Mouse (Mus musculus): ENCODE measurements around the gene Mri1. TPM values are rescaled to one million over a fixed set of nuclear protein-coding genes. Genes with fewer than 3 reads are reported as not detected.

Gene Mri1
- 17.2 TPM for polyA plus RNA-seq (2017; shearing (Covaris generic))

DNA sequence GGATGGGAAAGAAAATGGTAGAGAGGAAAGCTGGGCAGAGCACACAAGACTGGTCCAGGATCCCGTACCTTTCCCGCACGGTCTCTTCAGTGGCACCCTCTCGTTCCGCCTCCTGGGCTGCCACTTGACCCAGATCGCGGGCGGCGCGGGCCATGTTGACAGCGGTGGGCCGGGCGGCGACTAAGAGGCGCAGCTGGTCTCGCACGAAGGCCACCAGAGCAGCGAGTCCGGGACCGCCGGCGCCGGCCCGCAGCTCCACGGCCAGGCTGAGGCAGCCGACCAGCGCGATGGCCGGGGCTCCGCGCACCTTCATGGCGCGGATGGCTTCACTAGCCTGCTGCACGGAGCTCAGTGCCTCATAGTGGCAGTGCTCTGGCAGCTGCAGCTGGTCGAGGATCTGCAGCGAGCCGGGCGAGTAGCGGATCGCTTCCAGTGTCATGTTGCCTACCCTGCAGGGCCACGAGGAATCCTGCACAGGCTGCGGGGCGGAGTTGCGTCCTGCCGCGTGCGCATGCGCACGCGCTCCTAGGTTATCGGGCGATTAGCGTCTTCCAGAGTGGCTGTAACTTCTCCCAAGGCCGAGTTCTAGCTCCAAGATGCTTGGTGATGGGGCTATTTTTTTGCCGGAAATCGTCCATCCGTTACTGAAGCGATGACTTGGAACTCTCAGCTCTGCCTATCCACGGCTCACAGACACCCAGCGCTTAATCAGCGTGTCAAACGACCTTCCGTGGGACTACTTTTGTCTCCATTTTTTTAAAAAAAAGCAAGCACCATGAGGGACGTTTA lies at the start of gene Mri1:
Gene Mri1, minus strand, starts transcription at position 505 of the 789 bp plus-strand sequence.

DNA sequence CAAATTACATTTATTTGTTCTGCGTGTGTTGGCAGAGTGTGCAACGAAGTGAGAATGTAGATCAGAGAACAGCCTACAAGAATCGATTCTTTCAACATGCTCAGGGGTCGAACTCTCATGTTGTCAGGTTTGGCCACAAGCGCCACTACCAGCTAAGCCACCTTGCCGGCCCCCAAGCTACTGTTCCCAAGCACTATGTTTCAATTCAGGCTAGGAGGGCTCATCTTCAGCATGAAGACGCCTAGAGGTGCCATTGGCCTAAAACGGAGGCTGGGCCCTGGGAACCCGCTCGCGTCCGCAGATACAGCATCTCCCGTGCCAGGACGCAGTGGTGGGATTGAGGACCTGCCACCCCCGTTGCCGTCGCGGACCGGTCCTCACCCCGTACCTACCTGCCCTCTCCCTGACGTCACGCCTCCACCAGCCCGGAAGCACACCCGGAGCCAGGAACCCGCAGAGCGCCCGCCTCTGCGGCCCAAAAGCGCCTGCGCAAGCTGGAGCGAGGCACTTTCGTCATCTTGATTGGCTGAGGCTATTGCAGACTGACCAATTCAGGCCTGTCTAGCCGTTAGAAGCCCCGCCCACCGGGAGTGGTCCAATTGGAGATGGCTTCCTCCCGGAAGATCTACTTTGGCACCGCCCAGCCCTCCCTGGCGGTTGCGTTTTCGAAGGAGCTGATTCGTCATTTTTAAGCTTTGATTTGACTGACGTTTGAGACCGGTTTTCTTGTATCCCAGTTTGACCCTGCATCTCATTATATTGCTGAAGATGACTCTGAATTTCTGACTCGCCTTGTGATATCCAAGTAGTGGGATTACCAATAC lies 13.0 kb upstream of the Mri1 start, which contains the start of gene Ccdc130:
Gene Ccdc130, minus strand, starts transcription at position 431 of the 824 bp plus-strand sequence.

DNA sequence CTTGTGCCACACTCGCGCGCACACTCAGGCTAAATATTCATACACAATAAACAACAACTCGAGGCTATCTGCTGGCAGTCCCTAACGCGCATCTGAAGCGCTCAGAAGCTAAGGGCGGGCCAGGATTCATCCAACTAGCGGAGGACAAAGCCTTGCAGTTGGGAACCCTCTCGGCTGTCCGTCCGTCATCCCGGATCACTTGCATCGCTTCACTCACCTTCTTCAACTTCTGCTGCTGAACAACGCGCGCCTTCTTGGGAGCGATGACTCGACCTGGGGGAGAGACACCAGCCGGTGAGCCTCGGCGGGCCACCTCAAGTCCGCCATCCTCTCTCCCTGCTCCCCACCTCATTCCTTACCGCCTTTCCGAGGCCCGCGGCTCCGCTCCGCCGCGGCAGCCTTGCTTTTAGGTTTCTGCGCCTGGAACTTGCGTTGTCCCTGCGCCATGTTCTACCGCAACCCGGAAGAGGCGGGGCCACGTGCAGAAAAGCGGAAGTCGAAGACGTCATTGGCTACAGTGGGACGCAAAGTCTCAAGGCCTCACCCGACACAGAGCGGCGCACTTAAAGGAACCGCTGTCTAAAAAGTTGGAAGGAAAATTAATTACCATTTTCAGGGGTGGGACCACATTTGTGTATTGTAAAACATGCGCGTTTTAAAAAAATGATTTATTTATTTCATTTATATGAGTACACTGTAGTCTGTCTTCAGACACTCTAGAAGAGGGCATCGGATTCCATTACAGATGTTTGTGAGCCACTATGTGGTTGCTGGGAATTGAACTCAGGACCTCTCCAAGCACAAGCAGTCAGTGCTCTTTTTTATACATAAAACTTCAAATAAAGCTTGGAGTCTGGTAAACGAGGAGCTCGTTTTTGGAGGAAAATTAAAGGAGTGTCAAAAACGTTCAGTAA lies 7.6 kb downstream of the Mri1 start, which contains the start of gene D8Ertd738e:
Gene D8Ertd738e, minus strand, starts transcription at position 463 of the 914 bp plus-strand sequence.

GRCm38 (mm10) chr8:84236998-84237473 lies 20.1 kb downstream of the Mri1 start, which contains the start of gene Zswim4:
Gene Zswim4, minus strand, starts transcription at chr8:84237055.

Other genes starting within 250 kb of the Mri1 start
- gene 2210011C24Rik, start 245.2 kb downstream of the Mri1 start, polyA plus RNA-seq (2017; shearing (Covaris generic)), result 0.38 TPM
- 4.0 TPM for gene Palm3, start 235.9 kb downstream of the Mri1 start, polyA plus RNA-seq (2017; shearing (Covaris generic))
- gene Il27ra, start 214.7 kb downstream of the Mri1 start, polyA plus RNA-seq (2017; shearing (Covaris generic)), result 415 TPM
- 132 TPM for gene Rln3, start 212.3 kb downstream of the Mri1 start, polyA plus RNA-seq (2017; shearing (Covaris generic))
- gene Gm10643, start 192.2 kb downstream of the Mri1 start, polyA plus RNA-seq (2017; shearing (Covaris generic)), result 0.98 TPM
- gene Rfx1, start 190.5 kb downstream of the Mri1 start, polyA plus RNA-seq (2017; shearing (Covaris generic)), result 28.6 TPM
- 30.2 TPM for gene Dcaf15, start 152.6 kb downstream of the Mri1 start, polyA plus RNA-seq (2017; shearing (Covaris generic))
- gene Podnl1, start 131.3 kb downstream of the Mri1 start, polyA plus RNA-seq (2017; shearing (Covaris generic)), result 9.3 TPM
- gene Cc2d1a, start 109.4 kb downstream of the Mri1 start, polyA plus RNA-seq (2017; shearing (Covaris generic)), result 59.6 TPM
- 3.3 TPM for gene 4930432K21Rik, start 109.3 kb downstream of the Mri1 start, polyA plus RNA-seq (2017; shearing (Covaris generic))
- not detected for gene Nanos3, start 72.1 kb downstream of the Mri1 start, polyA plus RNA-seq (2017; shearing (Covaris generic))
- 3.4 TPM for gene Zswim4, start 20.3 kb downstream of the Mri1 start, polyA plus RNA-seq (2017; shearing (Covaris generic))
- gene D8Ertd738e, start 7.6 kb downstream of the Mri1 start, polyA plus RNA-seq (2017; shearing (Covaris generic)), result 327 TPM
- gene Ccdc130, start 13.1 kb upstream of the Mri1 start, polyA plus RNA-seq (2017; shearing (Covaris generic)), result 42.3 TPM
- 6.6 TPM for gene Cacna1a, start 131.1 kb upstream of the Mri1 start, polyA plus RNA-seq (2017; shearing (Covaris generic))

All from CD4-positive, CD25-positive, alpha-beta regulatory T cell, adult 9 weeks (primary cell).